In genomic region chr7:127091114-127091896, GRCm38 (mm10) we compare ENCODE assay signal across 8 mouse cellular contexts. TPM values are rescaled to one million over a fixed set of nuclear protein-coding genes. Genes with fewer than 3 reads are reported as not detected.
DNase-seq lines count a peak whose midpoint lies in the region; ATAC-seq and TF ChIP-seq lines count a peak whose summit lies in the region.

Gene AI467606 (plus strand): TSS chr7:127091359.

- H3K36me3 ChIP-seq in embryonic facial prominence, embryonic 11.5 days (replicated peaks; ENCODE audit: control insufficient read depth, insufficient read depth, low read depth, low read length): no peaks in the 10 kb centered on the region
- no peaks in the 10 kb centered on the region for H3K36me3 ChIP-seq in hindbrain, embryonic 16.5 days (ENCODE audit: control insufficient read depth, insufficient read depth, low read length)
- peaks cover 12% of the 10 kb centered on the region; the same call in 1 of the 2 replicates for H3K36me3 ChIP-seq in liver, embryonic 15.5 days (replicated peaks)
- no peaks in the 10 kb centered on the region for H3K36me3 ChIP-seq in small intestine, adult 2 months (ENCODE audit: control insufficient read depth, insufficient read depth, low read length)

- no peaks in the 10 kb centered on the region; the same call in 1 of the 2 replicates for H3K4me1 ChIP-seq in embryonic facial prominence, embryonic 11.5 days (ENCODE audit: control insufficient read depth, insufficient read depth, low read length)
- H3K4me1 ChIP-seq in hindbrain, embryonic 16.5 days (ENCODE audit: control insufficient read depth, insufficient read depth, low read depth, low read length): peaks cover 5% of the 10 kb centered on the region
- H3K4me1 ChIP-seq in liver, embryonic 15.5 days (replicated peaks): peaks cover 70% of the 10 kb centered on the region
- H3K4me1 ChIP-seq in small intestine, adult 2 months (ENCODE audit: control insufficient read depth, insufficient read depth, insufficient read length, low read length): peaks cover 26% of the 10 kb centered on the region

- ATAC-seq in embryonic facial prominence, embryonic 11.5 days (replicated peaks; ENCODE audit: insufficient number of reproducible peaks, low FRiP score, low TSS enrichment, low read depth): peak; percentile 23; the same call in 1 of the 2 replicates
- ATAC-seq in hindbrain, embryonic 16.5 days: no peak
- ATAC-seq in liver, embryonic 15.5 days (ENCODE audit: insufficient read depth): peak; percentile 87

- no peaks in the 10 kb centered on the region for H3K27me3 ChIP-seq in embryonic facial prominence, embryonic 11.5 days (ENCODE audit: control insufficient read depth, insufficient read depth, low read length)
- no peaks in the 10 kb centered on the region for H3K27me3 ChIP-seq in hindbrain, embryonic 16.5 days (replicated peaks; ENCODE audit: control insufficient read depth, insufficient read depth, low read length)
- no peaks in the 10 kb centered on the region for H3K27me3 ChIP-seq in liver, embryonic 15.5 days
- no peaks in the 10 kb centered on the region for H3K27me3 ChIP-seq in small intestine, adult 2 months (ENCODE audit: control insufficient read depth, insufficient read depth, low read length)

- no peak within 1 kb of the TSS for H3K4me2 ChIP-seq in embryonic facial prominence, embryonic 11.5 days (ENCODE audit: low read depth, low read length)
- peak within 1 kb of the TSS; percentile 15; the same call in 1 of the 2 replicates for H3K4me2 ChIP-seq in hindbrain, embryonic 16.5 days (ENCODE audit: low read length)
- peak within 1 kb of the TSS; percentile 88 for H3K4me2 ChIP-seq in liver, embryonic 15.5 days

- TF ChIP-seq POLR2A in small intestine, adult 2 months (IDR thresholded peaks at IDR 0.05; ENCODE audit: low read depth, low read length): peak; percentile 30; the same call in 1 of the 2 replicates

- DNase-seq in urinary bladder, postnatal 25 days (ENCODE audit: low spot score): peak; percentile 12
- DNase-seq in urinary bladder, postnatal 10 days (ENCODE audit: low spot score): no peak
- DNase-seq in embryonic facial prominence, embryonic 11.5 days (ENCODE audit: low spot score): no peak
- DNase-seq in cerebellum, adult 11-12 months: no peak
- DNase-seq in frontal cortex, postnatal 14 days (ENCODE audit: low spot score in 2 of 2): no peak

- 69% methylated on average over 16 of the region's 16 CpGs for WGBS in embryonic facial prominence, embryonic 11.5 days
- 78% methylated on average over 16 of the region's 16 CpGs for WGBS in hindbrain, embryonic 16.5 days
- WGBS in liver, embryonic 15.5 days (ENCODE audit: insufficient replicate concordance): 9% methylated on average over 16 of the region's 16 CpGs
- WGBS in small intestine, adult 2 months: 53% methylated on average over 16 of the region's 16 CpGs

- no peak within 1 kb of the TSS for H3K4me3 ChIP-seq in embryonic facial prominence, embryonic 11.5 days (ENCODE audit: low read depth, low read length)
- no peak within 1 kb of the TSS for H3K4me3 ChIP-seq in hindbrain, embryonic 16.5 days (ENCODE audit: low read length)
- H3K4me3 ChIP-seq in liver, embryonic 15.5 days (replicated peaks): peak within 1 kb of the TSS; percentile 68
- H3K4me3 ChIP-seq in small intestine, adult 2 months (ENCODE audit: low read depth, low read length): peak within 1 kb of the TSS; percentile 62

- no peak within 1 kb of the TSS for H3K27ac ChIP-seq in embryonic facial prominence, embryonic 11.5 days (replicated peaks; ENCODE audit: low read depth, low read length)
- no peak within 1 kb of the TSS for H3K27ac ChIP-seq in hindbrain, embryonic 16.5 days (ENCODE audit: low read depth, low read length)
- peak within 1 kb of the TSS; percentile 93 for H3K27ac ChIP-seq in liver, embryonic 15.5 days (replicated peaks)
- peak within 1 kb of the TSS; percentile 89 for H3K27ac ChIP-seq in small intestine, adult 2 months (ENCODE audit: insufficient read depth, low read depth, low read length)

- no peak for TF ChIP-seq CTCF in small intestine, adult 2 months (IDR thresholded peaks at IDR 0.05; ENCODE audit: extremely low read depth, insufficient read length, insufficient replicate concordance, low read depth, low read length)

- no peaks in the 10 kb centered on the region for H3K9me3 ChIP-seq in embryonic facial prominence, embryonic 11.5 days (replicated peaks; ENCODE audit: control insufficient read depth, low read length)
- H3K9me3 ChIP-seq in hindbrain, embryonic 16.5 days (ENCODE audit: control insufficient read depth, low read length): no peaks in the 10 kb centered on the region
- H3K9me3 ChIP-seq in liver, embryonic 15.5 days (replicated peaks): no peaks in the 10 kb centered on the region

- H3K9ac ChIP-seq in embryonic facial prominence, embryonic 11.5 days (replicated peaks; ENCODE audit: low read length): no peak within 1 kb of the TSS
- H3K9ac ChIP-seq in hindbrain, embryonic 16.5 days (ENCODE audit: low read depth, low read length): no peak within 1 kb of the TSS
- H3K9ac ChIP-seq in liver, embryonic 15.5 days: peak within 1 kb of the TSS; percentile 70

RNA-seq across cellular contexts. Expression of gene AI467606, which starts in this region (rescaled TPM):
- 1.0 and 1.1 TPM in 2 replicates for polyA plus RNA-seq in embryonic facial prominence, embryonic 11.5 days (2014; fragmentation: Nextera tagmentation; extraction: Ambion mirVana)
- 2.2 and 2.4 TPM in 2 replicates for polyA plus RNA-seq in hindbrain, embryonic 16.5 days (2015; fragmentation: Nextera tagmentation; extraction: Ambion mirVana)
- polyA plus RNA-seq in liver, embryonic 15.5 days (2015; fragmentation: Nextera tagmentation; extraction: Ambion mirVana): 8.2 and 9.5 TPM in 2 replicates
- polyA plus RNA-seq in small intestine, adult 2 months (2012; rRNA removed): 21.2 and 22.7 TPM in 2 replicates

Comparison
In these comparisons a context has a peak if more than half of its experiments do, and no peak if none do; other contexts are left out.
1. H3K27ac ChIP-seq: peak in liver, embryonic 15.5 days (single experiment) and small intestine, adult 2 months (single experiment); none in embryonic facial prominence, embryonic 11.5 days (single experiment) and hindbrain, embryonic 16.5 days (single experiment).
2. H3K4me3 ChIP-seq: peak in liver, embryonic 15.5 days (single experiment) and small intestine, adult 2 months (single experiment); none in embryonic facial prominence, embryonic 11.5 days (single experiment) and hindbrain, embryonic 16.5 days (single experiment).